Mouse (Mus musculus) forebrain, embryonic 16.5 days (tissue): ENCODE data around the gene Gm21915. TPM values are rescaled to one million over a fixed set of nuclear protein-coding genes. Genes with fewer than 3 reads are reported as not detected.

Experiments
- ATAC-seq: fragments of 200-750 bp; cut with Nextera tagmentation; 2 replicates; pipeline ENCODE4 v1.8.0; 2017; ENCODE audit warnings: mild to moderate bottlenecking, moderate library complexity
- H3K27ac ChIP-seq: fragments of 300-500 bp; sonication (generic); 2 replicates; pipeline ENCODE4 v1.5.1; 2014; ENCODE audit warnings: low read length, control low read depth
- H3K27me3 ChIP-seq: fragments of 300-500 bp; sonication (generic); replicated peaks from 2 replicates; pipeline ENCODE4 v1.6.1; 2014; ENCODE audit warnings: low read length; ENCODE audit not compliant: control insufficient read depth, insufficient read depth
- H3K36me3 ChIP-seq: fragments of 300-500 bp; sonication (generic); 2 replicates; pipeline ENCODE4 v1.6.1; 2014; ENCODE audit not compliant: control insufficient read depth, insufficient read depth
- H3K4me1 ChIP-seq: fragments of 300-500 bp; sonication (generic); replicated peaks from 2 replicates; pipeline ENCODE4 v1.6.1; 2014; ENCODE audit warnings: low read length; ENCODE audit not compliant: control insufficient read depth, insufficient read depth
- H3K4me2 ChIP-seq: fragments of 300-500 bp; sonication (generic); 2 replicates; pipeline ENCODE4 v1.6.1; 2014; ENCODE audit warnings: mild to moderate bottlenecking, low read length, control low read depth
- H3K4me3 ChIP-seq: fragments of 300-500 bp; sonication (generic); replicated peaks from 2 replicates; pipeline ENCODE4 v1.5.1; 2014; ENCODE audit warnings: mild to moderate bottlenecking, low read length, control low read depth
- H3K9ac ChIP-seq: fragments of 300-500 bp; sonication (generic); replicated peaks from 2 replicates; pipeline ENCODE4 v1.6.1; 2014; ENCODE audit warnings: low read depth, low read length, control low read depth
- H3K9me3 ChIP-seq: fragments of 300-500 bp; sonication (generic); 2 replicates; pipeline ENCODE4 v1.6.1; 2016; ENCODE audit warnings: low read length; ENCODE audit not compliant: control insufficient read depth
- WGBS: fragments of 180-500 bp; shearing (Covaris S2); extraction: QIAGEN DNeasy Blood & Tissue Kit; methylation state at CpG from one replicate; pipeline ENCODE4 v1.1.7; 2014; 5-methylcytosine and 5-hydroxymethylcytosine counted together
- polyA plus RNA-seq: library from polyadenylated mRNA; unstranded; fragments of >200 nt; fragmentation: Nextera tagmentation; extraction: Ambion mirVana; gene quantifications from 2 replicates; pipeline ENCODE4 v1.2.1, GENCODE M21; 2015

The Gm21915 gene
- polyA plus RNA-seq, 1 experiment from 2014 or later, result not detected

GRCm38 (mm10) chr9:40651239-40651859 is 19.1 kb upstream of the Gm21915 start:
- no peak overlapping the region for H3K9ac ChIP-seq
- no peak overlapping the region for H3K27ac ChIP-seq
- H3K36me3 ChIP-seq, result no peaks in the 10 kb centered on the region
- no peaks in the 10 kb centered on the region; the same call in 1 of the 2 replicates for H3K4me1 ChIP-seq
- no peaks in the 10 kb centered on the region for H3K9me3 ChIP-seq
- H3K27me3 ChIP-seq, result no peaks in the 10 kb centered on the region
- 82% methylated on average over 4 of the region's 4 CpGs for WGBS
- no peak overlapping the region for H3K4me2 ChIP-seq
- no peak overlapping the region for H3K4me3 ChIP-seq
- ATAC-seq, result no peak

DNA sequence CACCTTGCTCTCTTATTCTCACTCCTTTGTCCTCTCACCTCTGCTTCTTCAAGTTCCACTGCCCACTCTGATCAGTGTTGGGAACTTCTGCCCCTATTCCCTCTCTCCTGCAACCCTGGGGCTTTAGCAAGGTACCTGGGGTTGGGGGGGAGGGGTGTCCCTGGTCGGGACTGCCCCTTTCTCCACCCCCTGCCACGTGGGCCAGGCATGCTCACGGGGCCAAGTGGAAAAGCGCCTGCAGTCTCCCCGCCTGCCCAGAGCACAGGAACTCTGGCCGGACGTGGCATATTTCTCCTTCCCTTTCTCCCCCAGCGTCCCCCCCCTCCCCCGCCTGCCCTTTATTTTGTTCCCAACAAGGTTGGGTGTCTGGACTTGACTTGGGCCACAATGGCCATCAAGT is 17.7 kb upstream of the Gm21915 start:
- no peaks in the 10 kb centered on the region for H3K9me3 ChIP-seq
- no peaks in the 10 kb centered on the region for H3K36me3 ChIP-seq
- H3K27ac ChIP-seq, result no peak overlapping the region
- no peaks in the 10 kb centered on the region; the same call in 1 of the 2 replicates for H3K4me1 ChIP-seq
- H3K9ac ChIP-seq, result no peak overlapping the region
- 47% methylated on average over 9 of the region's 9 CpGs for WGBS
- no peaks in the 10 kb centered on the region for H3K27me3 ChIP-seq
- no peak overlapping the region for H3K4me2 ChIP-seq
- H3K4me3 ChIP-seq, result no peak overlapping the region
- no peak for ATAC-seq

DNA sequence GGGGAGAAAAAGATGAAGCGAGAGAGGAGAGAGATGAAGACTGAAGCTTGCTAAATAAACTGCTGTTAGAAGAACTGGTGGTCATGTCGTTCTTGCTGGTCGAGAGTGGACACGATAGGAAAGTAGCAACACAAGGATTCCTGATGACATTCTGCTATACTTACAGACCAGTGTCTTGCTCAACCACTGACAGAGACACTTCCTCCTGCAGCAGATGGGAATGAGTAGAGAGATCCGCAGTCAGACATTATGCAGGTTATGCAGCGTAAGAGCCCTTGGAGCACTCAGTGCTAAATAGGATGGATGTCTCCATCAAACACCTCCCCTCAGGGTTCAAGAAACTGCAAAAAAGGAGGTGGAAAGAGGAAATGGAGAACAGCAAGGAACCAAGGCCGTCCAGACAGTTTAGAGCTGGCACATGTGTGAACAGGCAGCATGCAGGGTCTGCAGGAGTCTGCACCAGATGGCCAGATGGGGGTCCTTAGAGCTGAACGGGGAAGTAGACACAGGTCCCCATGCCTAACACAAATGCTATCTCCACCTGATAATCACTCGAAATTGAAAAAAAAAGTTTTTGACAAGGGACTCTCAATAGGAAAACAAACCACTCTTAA is 4.1 kb upstream of the Gm21915 start:
- Histone ChIP-seq H3K27ac (no peak overlapping the region), H3K4me2 (no peak overlapping the region), H3K9me3 (no peaks in the 10 kb centered on the region), H3K4me3 (no peak overlapping the region), H3K9ac (no peak overlapping the region), H3K4me1 (no peaks in the 10 kb centered on the region), H3K27me3 (no peaks in the 10 kb centered on the region), H3K36me3 (no peaks in the 10 kb centered on the region)
- ATAC-seq, result no peak
- 76% methylated on average over 9 of the region's 9 CpGs for WGBS

- 0 out of 2 replicates have a peak, but pooled peaks have one; percentile 50 for ATAC-seq
- no peak overlapping the region for H3K4me3 ChIP-seq
- H3K27me3 ChIP-seq, result no peaks in the 10 kb centered on the region
- no peak overlapping the region for H3K4me2 ChIP-seq
- H3K9ac ChIP-seq, result no peak overlapping the region
- H3K9me3 ChIP-seq, result no peaks in the 10 kb centered on the region
- no peaks in the 10 kb centered on the region; the same call in 1 of the 2 replicates for H3K4me1 ChIP-seq
- WGBS, result 35% methylated on average over 4 of the region's 4 CpGs
- H3K27ac ChIP-seq, result no peak overlapping the region
- no peaks in the 10 kb centered on the region for H3K36me3 ChIP-seq
These were observed 1.0 kb downstream of the Gm21915 start for GRCm38 (mm10) chr9:40671323-40671930.

DNA sequence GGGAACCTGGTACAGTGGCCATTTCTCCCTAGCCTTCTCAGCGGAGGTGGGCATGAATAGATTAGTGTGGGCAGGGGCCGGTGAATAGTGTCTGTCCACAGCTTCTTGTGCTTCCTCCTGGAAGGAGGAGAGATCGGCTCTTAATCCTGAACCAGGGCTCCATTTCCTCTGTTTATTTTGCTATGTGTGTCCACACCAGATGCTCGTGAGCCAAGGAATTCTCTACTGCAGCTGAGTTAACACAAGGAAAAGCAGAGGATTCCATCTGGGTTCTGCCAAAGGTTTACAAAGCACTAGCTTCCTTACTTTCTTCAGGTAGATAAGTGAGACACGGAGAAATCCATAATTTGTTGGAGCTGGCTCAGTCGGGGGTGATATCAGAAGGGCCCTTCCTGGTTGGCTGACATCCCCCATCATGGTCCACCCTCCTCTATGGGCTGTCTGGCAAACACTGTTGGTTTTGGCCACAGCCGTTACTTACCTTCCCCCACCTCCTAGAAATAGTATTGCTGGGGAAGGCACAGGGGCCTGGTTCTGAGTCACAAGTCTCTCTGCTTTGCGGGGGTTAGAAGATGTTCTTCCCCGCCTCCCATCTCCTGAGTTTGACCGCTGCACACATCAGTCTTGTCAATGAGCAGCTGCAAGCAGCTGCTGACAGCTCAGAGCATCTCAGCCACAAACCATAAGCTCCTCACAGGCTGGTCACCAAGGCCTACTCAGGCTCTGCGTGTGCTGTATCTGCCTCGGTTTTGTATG is 5.0 kb downstream of the Gm21915 start:
- H3K4me3 ChIP-seq, result no peak overlapping the region
- ATAC-seq, result no peak
- H3K9ac ChIP-seq, result no peak overlapping the region
- H3K27me3 ChIP-seq, result no peaks in the 10 kb centered on the region
- H3K4me2 ChIP-seq, result no peak overlapping the region
- H3K9me3 ChIP-seq, result no peaks in the 10 kb centered on the region
- H3K4me1 ChIP-seq, result no peaks in the 10 kb centered on the region; the same call in 1 of the 2 replicates
- WGBS, result 85% methylated on average over 12 of the region's 12 CpGs
- H3K27ac ChIP-seq, result no peak overlapping the region
- H3K36me3 ChIP-seq, result no peaks in the 10 kb centered on the region

- no peaks in the 10 kb centered on the region for H3K27me3 ChIP-seq
- H3K36me3 ChIP-seq, result no peaks in the 10 kb centered on the region
- no peak overlapping the region for H3K27ac ChIP-seq
- 77% methylated on average over 4 of the region's 4 CpGs for WGBS
- no peak for ATAC-seq
- no peak overlapping the region for H3K4me2 ChIP-seq
- no peak overlapping the region for H3K4me3 ChIP-seq
- H3K9ac ChIP-seq, result no peak overlapping the region
- no peaks in the 10 kb centered on the region for H3K9me3 ChIP-seq
- H3K4me1 ChIP-seq, result no peaks in the 10 kb centered on the region
These were observed 8.2 kb downstream of the Gm21915 start for GRCm38 (mm10) chr9:40678653-40679052.

GRCm38 (mm10) chr9:40685801-40686420 is 15.5 kb downstream of the Gm21915 start, which contains the start of gene Clmp:
TSS of gene Clmp (plus strand) at chr9:40685962.
- Histone ChIP-seq H3K9ac (peak within 1 kb of the TSS; percentile 78), H3K9me3 (no peaks in the 10 kb centered on the region), H3K4me2 (peak within 1 kb of the TSS; percentile 66), H3K4me1 (peaks cover 27% of the 10 kb centered on the region), H3K36me3 (no peaks in the 10 kb centered on the region), H3K4me3 (peak within 1 kb of the TSS; percentile 57), H3K27ac (peak within 1 kb of the TSS; percentile 92), H3K27me3 (no peaks in the 10 kb centered on the region)
- under 1% methylated on average over 51 of the region's 53 CpGs for WGBS
- ATAC-seq, result peak; percentile 80

DNA sequence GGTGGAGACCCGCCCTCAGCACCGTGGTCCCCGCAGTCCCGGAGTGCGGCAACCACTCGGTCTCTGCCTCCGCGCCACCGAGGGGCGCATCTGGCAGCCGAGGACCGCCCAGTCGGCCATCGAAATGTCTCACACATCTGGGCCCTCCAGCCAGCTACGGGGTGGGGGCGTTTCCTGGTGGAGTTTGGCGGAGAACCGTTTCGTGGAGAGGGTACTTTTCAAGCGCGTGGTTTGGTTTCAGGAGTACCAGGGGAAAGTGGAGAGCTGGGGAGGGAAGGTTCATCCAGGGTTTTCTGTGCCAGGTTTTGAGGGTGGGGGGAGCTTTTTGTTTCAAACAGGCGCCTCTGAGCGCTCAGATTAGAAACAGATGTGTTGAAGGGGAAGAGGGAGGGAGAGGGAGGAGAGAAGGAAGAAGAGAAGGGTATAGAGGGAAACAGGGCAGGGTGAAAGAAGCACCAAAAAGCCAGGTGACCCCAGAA is 16.0 kb downstream of the Gm21915 start:
- H3K36me3 ChIP-seq, result no peaks in the 10 kb centered on the region
- peak; percentile 70 for ATAC-seq
- peaks cover 27% of the 10 kb centered on the region for H3K4me1 ChIP-seq
- H3K27me3 ChIP-seq, result no peaks in the 10 kb centered on the region
- WGBS, result under 1% methylated on average over 23 of the region's 23 CpGs
- peak overlapping the region; percentile 66 for H3K4me2 ChIP-seq
- H3K4me3 ChIP-seq, result peak overlapping the region; percentile 57
- no peaks in the 10 kb centered on the region for H3K9me3 ChIP-seq
- peak overlapping the region; percentile 92 for H3K27ac ChIP-seq
- peak overlapping the region; percentile 78 for H3K9ac ChIP-seq
